Mouse (Mus musculus) telencephalon, adult 2 months (tissue): ENCODE data around the gene Ddx39.

Source experiments
- DNase-seq: peaks from one replicate; pipeline ENCODE4 v3.0.0-alpha.2; 2011; ENCODE audit warnings: low read depth, low spot score

The Ddx39 gene

GRCm38 (mm10) chr8:83768526-83768925, 53.5 kb downstream of the Ddx39 start:
- DNase-seq, result no peak

GRCm38 (mm10) chr8:83769720-83770119, 54.7 kb downstream of the Ddx39 start:
- DNase-seq, result no peak

- no peak for DNase-seq
Measured at GRCm38 (mm10) chr8:83770669-83771068, 55.7 kb downstream of the Ddx39 start.

GRCm38 (mm10) chr8:83771791-83772190, 56.8 kb downstream of the Ddx39 start:
- no peak for DNase-seq

- no peak for DNase-seq
Measured at GRCm38 (mm10) chr8:83772701-83773451, 57.9 kb downstream of the Ddx39 start.

DNA sequence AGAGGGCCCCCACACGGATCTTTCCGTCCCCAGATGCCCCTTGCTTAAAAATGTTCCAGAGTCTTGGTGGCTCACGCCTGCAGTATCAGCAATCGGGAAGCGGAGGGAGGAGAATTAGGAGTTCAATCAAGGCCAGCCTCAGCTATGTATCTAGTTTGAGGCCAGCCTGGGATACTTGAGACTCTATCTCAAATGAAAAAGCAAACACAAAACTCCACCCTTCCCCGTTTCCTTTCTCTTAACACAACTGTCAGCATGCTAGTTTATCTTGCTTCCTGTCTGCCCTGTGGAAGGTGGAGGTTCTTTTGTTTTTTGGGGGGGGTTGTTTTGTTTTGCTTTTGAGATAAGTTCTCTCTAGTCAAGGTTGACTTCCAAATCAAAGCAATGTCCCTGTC, 58.5 kb downstream of the Ddx39 start:
- no peak for DNase-seq

- DNase-seq, result no peak
Measured at GRCm38 (mm10) chr8:83774221-83774620, 59.2 kb downstream of the Ddx39 start.
